Mouse (Mus musculus): ENCODE data around the gene Dus4l.

The Dus4l gene

DNA sequence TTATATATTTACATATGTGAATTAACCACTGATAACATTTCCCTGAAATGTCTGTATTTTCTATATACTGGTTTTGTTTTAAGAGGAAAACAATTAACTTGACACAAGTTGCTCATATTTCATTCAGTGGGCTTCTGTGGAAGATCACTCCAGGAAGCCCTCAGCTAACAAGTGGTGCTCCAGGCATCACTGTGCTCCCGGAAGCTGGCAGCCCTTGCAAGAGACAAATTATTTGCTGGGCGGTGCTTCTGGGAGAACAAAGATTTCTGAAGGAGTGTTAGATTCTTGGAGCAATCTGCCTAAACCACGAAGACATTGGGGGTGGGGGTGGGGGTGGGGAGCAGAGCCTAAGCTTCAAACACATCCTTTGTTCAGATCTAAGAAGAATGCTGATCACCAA, 62.6 kb downstream of the Dus4l start:
- no peak for DNase-seq (ENCODE audit: low spot score)

Measured in yolk sac, embryonic 10.5 days (tissue).